Comparison of ENCODE assay signal across 13 mouse cellular contexts in the genomic region with DNA sequence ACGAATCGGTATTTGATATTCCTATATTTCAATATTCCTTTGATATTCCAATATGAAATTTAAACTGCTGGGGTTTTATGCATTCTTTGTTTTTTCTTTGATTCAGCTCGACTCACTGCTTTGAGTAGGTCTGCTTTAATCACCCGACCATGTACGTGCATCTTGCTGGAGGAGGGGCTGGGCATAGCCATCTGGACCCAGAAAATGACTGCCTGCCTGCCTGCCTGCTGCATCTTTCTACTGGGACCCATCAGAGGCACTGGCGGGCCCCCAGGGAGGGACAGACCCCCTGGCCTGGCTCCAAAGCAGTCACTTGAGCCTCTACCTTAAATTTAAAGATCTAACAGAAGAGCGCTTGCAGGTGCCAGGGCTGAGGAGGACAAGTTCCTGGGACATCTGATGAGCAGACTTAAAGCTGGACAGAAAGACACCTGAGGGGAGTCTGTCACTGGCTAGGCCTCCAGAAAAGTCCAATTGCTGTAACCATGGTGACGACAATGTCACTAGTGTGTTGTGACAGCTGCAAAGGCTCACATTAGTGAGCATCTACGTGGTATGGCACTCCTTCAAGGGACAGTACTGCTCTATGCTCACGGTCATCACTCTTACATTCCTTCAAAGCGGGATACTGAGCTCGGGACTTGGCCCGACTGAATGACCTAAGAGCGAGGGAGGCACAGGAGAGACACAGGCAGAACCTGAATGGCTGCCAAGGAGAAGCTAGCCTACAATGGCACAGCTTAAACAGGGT.
A peak's percentile ranks its signal among the peaks of the same experiment; 100 is the strongest.
DNase-seq lines count a peak whose midpoint lies in the region; ATAC-seq and TF ChIP-seq lines count a peak whose summit lies in the region.
"Had no signal": no experiment of that assay in that cellular context is flagged by ENCODE, and none has a peak within 500 bp of the region (broad histone marks: within the 10 kb centered on the region; RNA-seq: fewer than 3 reads in every experiment).

No protein-coding gene starts in this region.

- peaks cover 3% of the 10 kb centered on the region for H3K4me1 ChIP-seq in forebrain, embryonic 16.5 days (replicated peaks; ENCODE audit: control insufficient read depth, insufficient read depth, low read length)
- peaks cover 3% of the 10 kb centered on the region; the same call in 1 of the 2 replicates for H3K4me1 ChIP-seq in forebrain, embryonic 12.5 days
- no peaks in the 10 kb centered on the region for H3K4me1 ChIP-seq in lung, embryonic 14.5 days (ENCODE audit: insufficient read depth)
- peaks cover 21% of the 10 kb centered on the region for H3K4me1 ChIP-seq in embryonic facial prominence, embryonic 14.5 days (ENCODE audit: control insufficient read depth, insufficient read depth, low read length)
- H3K4me1 ChIP-seq in neural tube, embryonic 13.5 days (replicated peaks): peaks cover 18% of the 10 kb centered on the region
- no peaks in the 10 kb centered on the region for H3K4me1 ChIP-seq in intestine, postnatal 0 days (replicated peaks; ENCODE audit: control insufficient read depth, insufficient read depth, low read length)

- TF ChIP-seq CTCF in lung, embryonic 14.5 days (IDR thresholded peaks at IDR 0.05; ENCODE audit: low read depth): no peak
- TF ChIP-seq CTCF in intestine, postnatal 0 days (IDR thresholded peaks at IDR 0.05; ENCODE audit: low read depth): no peak

- peak; percentile 10 for DNase-seq in lung, embryonic 14.5 days
- DNase-seq in lung, adult 18-20 months: no peak
- DNase-seq in embryonic facial prominence, embryonic 14.5 days (ENCODE audit: low spot score): no peak
- no peak for DNase-seq in urinary bladder, adult 18-20 months (ENCODE audit: low spot score in 2 of 2)
- DNase-seq: cerebellum, adult 11 months had no signal

- no peak overlapping the region for H3K27ac ChIP-seq in forebrain, embryonic 16.5 days (ENCODE audit: low read length)
- H3K27ac ChIP-seq in forebrain, embryonic 12.5 days: no peak overlapping the region
- H3K27ac ChIP-seq in lung, embryonic 14.5 days (ENCODE audit: low read depth): no peak overlapping the region
- H3K27ac ChIP-seq in embryonic facial prominence, embryonic 14.5 days (replicated peaks; ENCODE audit: low read depth, low read length): no peak overlapping the region
- no peak overlapping the region for H3K27ac ChIP-seq in neural tube, embryonic 13.5 days (replicated peaks)
- no peak overlapping the region for H3K27ac ChIP-seq in intestine, postnatal 0 days (ENCODE audit: low read depth, low read length)
- H3K27ac ChIP-seq: limb, embryonic 13.5 days; macrophage had no signal

- no peak overlapping the region for H3K4me2 ChIP-seq in forebrain, embryonic 16.5 days (ENCODE audit: low read length)
- no peak overlapping the region for H3K4me2 ChIP-seq in forebrain, embryonic 12.5 days
- H3K4me2 ChIP-seq in lung, embryonic 14.5 days: no peak overlapping the region
- H3K4me2 ChIP-seq in embryonic facial prominence, embryonic 14.5 days (ENCODE audit: low read depth, low read length): no peak overlapping the region
- H3K4me2 ChIP-seq in neural tube, embryonic 13.5 days: no peak overlapping the region
- no peak overlapping the region for H3K4me2 ChIP-seq in intestine, postnatal 0 days (replicated peaks; ENCODE audit: low read depth)
- H3K4me2 ChIP-seq: limb, embryonic 13.5 days had no signal

- no peak overlapping the region for H3K9ac ChIP-seq in forebrain, embryonic 16.5 days (replicated peaks; ENCODE audit: low read depth, low read length)
- H3K9ac ChIP-seq in forebrain, embryonic 12.5 days: no peak overlapping the region
- no peak overlapping the region for H3K9ac ChIP-seq in lung, embryonic 14.5 days
- H3K9ac ChIP-seq in embryonic facial prominence, embryonic 14.5 days (ENCODE audit: low read depth, low read length): 0 out of 2 replicates have a peak overlapping the region, but pooled peaks have one; percentile 14
- no peak overlapping the region for H3K9ac ChIP-seq in neural tube, embryonic 13.5 days
- H3K9ac ChIP-seq in intestine, postnatal 0 days (ENCODE audit: low read depth, low read length): no peak overlapping the region
- H3K9ac ChIP-seq: limb, embryonic 13.5 days had no signal

- WGBS in forebrain, embryonic 16.5 days: 47% methylated on average over 14 of the region's 14 CpGs
- WGBS in forebrain, embryonic 12.5 days: 63% methylated on average over 14 of the region's 14 CpGs
- WGBS in lung, embryonic 14.5 days: 48% methylated on average over 14 of the region's 14 CpGs
- 63% methylated on average over 14 of the region's 14 CpGs for whole genome bisulfite sequencing in embryonic facial prominence, embryonic 14.5 days
- WGBS in neural tube, embryonic 13.5 days: 52% methylated on average over 14 of the region's 14 CpGs
- 69% methylated on average over 14 of the region's 14 CpGs for WGBS in intestine, postnatal 0 days

- H3K36me3 ChIP-seq in forebrain, embryonic 16.5 days (ENCODE audit: control insufficient read depth, insufficient read depth): no peaks in the 10 kb centered on the region
- H3K36me3 ChIP-seq in forebrain, embryonic 12.5 days (replicated peaks): no peaks in the 10 kb centered on the region
- H3K36me3 ChIP-seq in lung, embryonic 14.5 days (ENCODE audit: insufficient read depth): no peaks in the 10 kb centered on the region
- H3K36me3 ChIP-seq in embryonic facial prominence, embryonic 14.5 days (ENCODE audit: control insufficient read depth, insufficient read depth, low read length): no peaks in the 10 kb centered on the region
- H3K36me3 ChIP-seq in neural tube, embryonic 13.5 days: no peaks in the 10 kb centered on the region
- no peaks in the 10 kb centered on the region for H3K36me3 ChIP-seq in intestine, postnatal 0 days (ENCODE audit: control insufficient read depth, insufficient read depth)
- H3K36me3 ChIP-seq: G1E; limb, embryonic 13.5 days had no signal

- no peak overlapping the region for H3K4me3 ChIP-seq in forebrain, embryonic 16.5 days (replicated peaks; ENCODE audit: low read length)
- no peak overlapping the region for H3K4me3 ChIP-seq in forebrain, embryonic 12.5 days (replicated peaks)
- H3K4me3 ChIP-seq in lung, embryonic 14.5 days (ENCODE audit: low read depth, low read length): no peak overlapping the region
- no peak overlapping the region for H3K4me3 ChIP-seq in embryonic facial prominence, embryonic 14.5 days (ENCODE audit: low read depth, low read length)
- H3K4me3 ChIP-seq in neural tube, embryonic 13.5 days: no peak overlapping the region
- no peak overlapping the region for H3K4me3 ChIP-seq in intestine, postnatal 0 days (ENCODE audit: low read depth, low read length)
- H3K4me3 ChIP-seq: limb, embryonic 13.5 days had no signal

- no peaks in the 10 kb centered on the region for H3K27me3 ChIP-seq in forebrain, embryonic 16.5 days (replicated peaks; ENCODE audit: control insufficient read depth, insufficient read depth, low read length)
- H3K27me3 ChIP-seq in forebrain, embryonic 12.5 days: 0 out of 2 replicates have a peak, but pooled peaks cover 3% of the 10 kb centered on the region
- H3K27me3 ChIP-seq in lung, embryonic 14.5 days (ENCODE audit: insufficient read depth, low read length): no peaks in the 10 kb centered on the region
- H3K27me3 ChIP-seq in embryonic facial prominence, embryonic 14.5 days (replicated peaks; ENCODE audit: control insufficient read depth, insufficient read depth, low read length): no peaks in the 10 kb centered on the region
- no peaks in the 10 kb centered on the region for H3K27me3 ChIP-seq in neural tube, embryonic 13.5 days
- no peaks in the 10 kb centered on the region for H3K27me3 ChIP-seq in intestine, postnatal 0 days (replicated peaks; ENCODE audit: control insufficient read depth, insufficient read depth, low read length)

- peak; percentile 73; the same call in 1 of the 2 replicates for ATAC-seq in forebrain, embryonic 16.5 days
- no peak for ATAC-seq in forebrain, embryonic 12.5 days (ENCODE audit: low FRiP score)
- ATAC-seq in lung, embryonic 14.5 days (ENCODE audit: insufficient read depth): no peak
- no peak for ATAC-seq in embryonic facial prominence, embryonic 14.5 days (ENCODE audit: low read depth)
- peak; percentile 75 for ATAC-seq in neural tube, embryonic 13.5 days (ENCODE audit: low read depth)
- ATAC-seq in intestine, postnatal 0 days: no peak
- ATAC-seq: inflammation-experienced regulatory T-cells, adult 6 months had no signal

- no peaks in the 10 kb centered on the region; the same call in 1 of the 2 replicates for H3K9me3 ChIP-seq in forebrain, embryonic 16.5 days (ENCODE audit: control insufficient read depth, low read length)
- H3K9me3 ChIP-seq in forebrain, embryonic 12.5 days: no peaks in the 10 kb centered on the region
- no peaks in the 10 kb centered on the region for H3K9me3 ChIP-seq in lung, embryonic 14.5 days (ENCODE audit: low read depth, low read length)
- no peaks in the 10 kb centered on the region for H3K9me3 ChIP-seq in embryonic facial prominence, embryonic 14.5 days (ENCODE audit: control insufficient read depth, low read length)
- H3K9me3 ChIP-seq in neural tube, embryonic 13.5 days: 0 out of 2 replicates have a peak, but pooled peaks cover 2% of the 10 kb centered on the region
- H3K9me3 ChIP-seq in intestine, postnatal 0 days (ENCODE audit: control insufficient read depth): 0 out of 2 replicates have a peak, but pooled peaks cover under 1% of the 10 kb centered on the region
- H3K9me3 ChIP-seq: limb, embryonic 13.5 days had no signal

Comparison
In these comparisons a context has a peak if more than half of its experiments do, and no peak if none do; other contexts are left out.
1. ATAC-seq: peak in forebrain, embryonic 16.5 days (single experiment) and neural tube, embryonic 13.5 days (single experiment); none in forebrain, embryonic 12.5 days (single experiment), lung, embryonic 14.5 days (single experiment), embryonic facial prominence, embryonic 14.5 days (single experiment) and intestine, postnatal 0 days (single experiment).